Mouse (Mus musculus) midbrain, embryonic 12.5 days (tissue): ENCODE measurements around the gene Lipt2. TPM values are rescaled to one million over a fixed set of nuclear protein-coding genes. Genes with fewer than 3 reads are reported as not detected.

ENCODE experiments used
- ATAC-seq: fragments of 200-750 bp; cut with Nextera tagmentation; 2 replicates; pipeline ENCODE4 v1.8.0; 2017; ENCODE audit warnings: low read depth, moderate TSS enrichment, moderate library complexity; ENCODE audit not compliant: low FRiP score
- H3K27ac ChIP-seq: fragments of 300-500 bp; sonication (generic); replicated peaks from 2 replicates; pipeline ENCODE4 v1.5.1; 2016; ENCODE audit warnings: mild to moderate bottlenecking
- H3K27me3 ChIP-seq: fragments of 300-500 bp; sonication (generic); 2 replicates; pipeline ENCODE4 v1.6.1; 2016; ENCODE audit warnings: mild to moderate bottlenecking
- H3K36me3 ChIP-seq: fragments of 300-500 bp; sonication (generic); 2 replicates; pipeline ENCODE4 v1.6.1; 2016
- H3K4me1 ChIP-seq: fragments of 300-500 bp; sonication (generic); 2 replicates; pipeline ENCODE4 v1.6.1; 2016
- H3K4me2 ChIP-seq: fragments of 300-500 bp; sonication (generic); replicated peaks from 2 replicates; pipeline ENCODE4 v1.6.1; 2016; ENCODE audit warnings: mild to moderate bottlenecking, moderate library complexity
- H3K4me3 ChIP-seq: fragments of 300-500 bp; sonication (generic); 2 replicates; pipeline ENCODE4 v1.5.1; 2016; ENCODE audit warnings: mild to moderate bottlenecking
- H3K9ac ChIP-seq: fragments of 300-500 bp; sonication (generic); replicated peaks from 2 replicates; pipeline ENCODE4 v1.6.1; 2016; ENCODE audit warnings: mild to moderate bottlenecking, moderate library complexity
- H3K9me3 ChIP-seq: fragments of 300-500 bp; sonication (generic); 2 replicates; pipeline ENCODE4 v1.6.1; 2016; ENCODE audit warnings: mild to moderate bottlenecking
- WGBS: fragments of 180-500 bp; shearing (Covaris S2); methylation state at CpG from one replicate; pipeline ENCODE4 v1.1.7; 2016; 5-methylcytosine and 5-hydroxymethylcytosine counted together
- polyA plus RNA-seq: library from polyadenylated mRNA; unstranded; fragments of >200 nt; fragmentation: Nextera tagmentation; extraction: Ambion mirVana; gene quantifications from 2 replicates; pipeline ENCODE4 v1.2.1, GENCODE M21; 2016

The Lipt2 gene
- 15.7 and 16.9 TPM in 2 replicates for polyA plus RNA-seq

GRCm38 (mm10) chr7:100159105-100159841 lies at the start of gene Lipt2:
Gene Lipt2 (plus strand): TSS chr7:100159277.
- H3K9ac ChIP-seq, result peak within 1 kb of the TSS; percentile 78
- peak; percentile 98 for ATAC-seq
- WGBS, result under 1% methylated on average over 78 of the region's 78 CpGs

GRCm38 (mm10) chr7:100111506-100111905 lies 47.6 kb upstream of the Lipt2 start:
- 74% methylated on average over 10 of the region's 10 CpGs for WGBS
- H3K36me3 ChIP-seq, result peaks cover 52% of the 10 kb centered on the region

More at GRCm38 (mm10) chr7:100159105-100159841, at the start of gene Lipt2:
- H3K4me2 ChIP-seq, result peak within 1 kb of the TSS; percentile 78
- no peaks in the 10 kb centered on the region for H3K9me3 ChIP-seq
- H3K4me3 ChIP-seq, result peak within 1 kb of the TSS; percentile 73
- peak within 1 kb of the TSS; percentile 88 for H3K27ac ChIP-seq
- H3K36me3 ChIP-seq, result no peaks in the 10 kb centered on the region
- H3K4me1 ChIP-seq, result peaks cover 6% of the 10 kb centered on the region
- H3K27me3 ChIP-seq, result peaks cover 9% of the 10 kb centered on the region

GRCm38 (mm10) chr7:100113821-100114220 lies 45.3 kb upstream of the Lipt2 start:
- H3K27me3 ChIP-seq, result no peaks in the 10 kb centered on the region
- H3K27ac ChIP-seq, result no peak overlapping the region
- peaks cover 65% of the 10 kb centered on the region for H3K36me3 ChIP-seq
- H3K9ac ChIP-seq, result no peak overlapping the region
- 82% methylated on average over 7 of the region's 7 CpGs for WGBS
- H3K9me3 ChIP-seq, result no peaks in the 10 kb centered on the region
- no peaks in the 10 kb centered on the region for H3K4me1 ChIP-seq
- no peak overlapping the region for H3K4me2 ChIP-seq
- no peak for ATAC-seq
- no peak overlapping the region for H3K4me3 ChIP-seq

More at GRCm38 (mm10) chr7:100111506-100111905, 47.6 kb upstream of the Lipt2 start:
- H3K4me1 ChIP-seq, result no peaks in the 10 kb centered on the region
- H3K4me3 ChIP-seq, result no peak overlapping the region
- H3K9ac ChIP-seq, result no peak overlapping the region
- H3K27ac ChIP-seq, result no peak overlapping the region
- H3K9me3 ChIP-seq, result no peaks in the 10 kb centered on the region
- no peaks in the 10 kb centered on the region for H3K27me3 ChIP-seq
- no peak for ATAC-seq
- no peak overlapping the region for H3K4me2 ChIP-seq

GRCm38 (mm10) chr7:100114279-100114678 lies 44.8 kb upstream of the Lipt2 start:
- Histone ChIP-seq H3K9me3 (no peaks in the 10 kb centered on the region), H3K36me3 (peaks cover 66% of the 10 kb centered on the region)
- 94% methylated on average over 6 of the region's 6 CpGs for WGBS

GRCm38 (mm10) chr7:100120791-100121261 lies 38.3 kb upstream of the Lipt2 start:
- WGBS, result 0% methylated on average over 25 of the region's 25 CpGs
- Histone ChIP-seq H3K4me3 (peak overlapping the region; percentile 87), H3K9me3 (peaks cover 5% of the 10 kb centered on the region; the same call in 1 of the 2 replicates), H3K4me2 (peak overlapping the region; percentile 77), H3K9ac (peak overlapping the region; percentile 82), H3K4me1 (peaks cover 15% of the 10 kb centered on the region), H3K27ac (peak overlapping the region; percentile 65), H3K27me3 (no peaks in the 10 kb centered on the region), H3K36me3 (peaks cover 30% of the 10 kb centered on the region)
- ATAC-seq, result peak; percentile 8; the same call in 1 of the 2 replicates

More at GRCm38 (mm10) chr7:100114279-100114678, 44.8 kb upstream of the Lipt2 start:
- Histone ChIP-seq H3K4me2 (no peak overlapping the region), H3K4me3 (no peak overlapping the region), H3K27me3 (no peaks in the 10 kb centered on the region), H3K27ac (no peak overlapping the region), H3K4me1 (0 out of 2 replicates have a peak, but pooled peaks cover 3% of the 10 kb centered on the region), H3K9ac (no peak overlapping the region)
- ATAC-seq, result no peak

- H3K9me3 ChIP-seq, result peaks cover 5% of the 10 kb centered on the region; the same call in 1 of the 2 replicates
- peak; percentile 96 for ATAC-seq
- H3K4me1 ChIP-seq, result peaks cover 15% of the 10 kb centered on the region
- H3K27ac ChIP-seq, result peak within 1 kb of the TSS; percentile 65
- H3K4me2 ChIP-seq, result peak within 1 kb of the TSS; percentile 77
- peak within 1 kb of the TSS; percentile 82 for H3K9ac ChIP-seq
- peaks cover 30% of the 10 kb centered on the region for H3K36me3 ChIP-seq
- peak within 1 kb of the TSS; percentile 87 for H3K4me3 ChIP-seq
- WGBS, result 0% methylated on average over 32 of the region's 33 CpGs
- no peaks in the 10 kb centered on the region for H3K27me3 ChIP-seq
Measured at GRCm38 (mm10) chr7:100121376-100121789, 37.7 kb upstream of the Lipt2 start, which contains the start of gene Pold3. Gene Pold3 (minus strand): TSS chr7:100121565.

- no peak for ATAC-seq
- Histone ChIP-seq H3K4me2 (no peak overlapping the region), H3K27me3 (no peaks in the 10 kb centered on the region), H3K4me3 (no peak overlapping the region), H3K36me3 (peaks cover 9% of the 10 kb centered on the region), H3K27ac (no peak overlapping the region), H3K4me1 (peaks cover 15% of the 10 kb centered on the region), H3K9ac (no peak overlapping the region), H3K9me3 (peaks cover 5% of the 10 kb centered on the region; the same call in 1 of the 2 replicates)
- WGBS, result 66% methylated on average over 6 of the region's 6 CpGs
Measured at GRCm38 (mm10) chr7:100123486-100123885, 35.6 kb upstream of the Lipt2 start.

GRCm38 (mm10) chr7:100124211-100124610 lies 34.9 kb upstream of the Lipt2 start:
- no peaks in the 10 kb centered on the region for H3K27me3 ChIP-seq
- H3K4me1 ChIP-seq, result peaks cover 12% of the 10 kb centered on the region
- 88% methylated on average over 2 of the region's 2 CpGs for WGBS
- no peak for ATAC-seq
- H3K27ac ChIP-seq, result no peak overlapping the region
- H3K4me3 ChIP-seq, result no peak overlapping the region
- H3K9ac ChIP-seq, result no peak overlapping the region
- H3K4me2 ChIP-seq, result no peak overlapping the region
- H3K36me3 ChIP-seq, result peaks cover 1% of the 10 kb centered on the region; the same call in 1 of the 2 replicates
- H3K9me3 ChIP-seq, result peaks cover 5% of the 10 kb centered on the region; the same call in 1 of the 2 replicates

- 70% methylated on average over 4 of the region's 4 CpGs for whole genome bisulfite sequencing
- Histone ChIP-seq H3K27ac (no peak overlapping the region), H3K4me1 (peaks cover 6% of the 10 kb centered on the region), H3K27me3 (no peaks in the 10 kb centered on the region), H3K9me3 (peaks cover 5% of the 10 kb centered on the region; the same call in 1 of the 2 replicates), H3K9ac (no peak overlapping the region), H3K4me3 (no peak overlapping the region), H3K4me2 (no peak overlapping the region), H3K36me3 (no peaks in the 10 kb centered on the region)
- ATAC-seq, result no peak
Measured at GRCm38 (mm10) chr7:100125166-100125565, 33.9 kb upstream of the Lipt2 start.

- no peak overlapping the region for H3K4me2 ChIP-seq
- WGBS, result 81% methylated on average over 7 of the region's 7 CpGs
- H3K4me1 ChIP-seq, result no peaks in the 10 kb centered on the region
- no peak overlapping the region for H3K4me3 ChIP-seq
- H3K9ac ChIP-seq, result no peak overlapping the region
- H3K27me3 ChIP-seq, result no peaks in the 10 kb centered on the region
- H3K9me3 ChIP-seq, result peaks cover 5% of the 10 kb centered on the region; the same call in 1 of the 2 replicates
- no peak for ATAC-seq
- H3K27ac ChIP-seq, result no peak overlapping the region
- H3K36me3 ChIP-seq, result no peaks in the 10 kb centered on the region
Measured at GRCm38 (mm10) chr7:100126514-100126913, 32.6 kb upstream of the Lipt2 start.

GRCm38 (mm10) chr7:100128262-100129041 lies 30.6 kb upstream of the Lipt2 start:
- no peak for ATAC-seq
- no peak overlapping the region for H3K4me3 ChIP-seq
- no peak overlapping the region for H3K4me2 ChIP-seq
- peaks cover 5% of the 10 kb centered on the region; the same call in 1 of the 2 replicates for H3K9me3 ChIP-seq
- no peak overlapping the region for H3K27ac ChIP-seq
- no peaks in the 10 kb centered on the region for H3K4me1 ChIP-seq
- no peaks in the 10 kb centered on the region for H3K36me3 ChIP-seq
- 90% methylated on average over 7 of the region's 7 CpGs for WGBS
- H3K27me3 ChIP-seq, result no peaks in the 10 kb centered on the region
- no peak overlapping the region for H3K9ac ChIP-seq
